Mouse (Mus musculus): ENCODE data around the gene Tmem79.

GRCm38 (mm10) chr3:88287110-88287509, 48.8 kb downstream of the Tmem79 start, which contains the start of gene Gm38392:
- TF ChIP-seq CTCF (IDR thresholded peaks at IDR 0.05; ENCODE audit: low read depth, low read length) (no peak), EP300 (IDR thresholded peaks at IDR 0.05; ENCODE audit: insufficient read depth, low read depth, low read length) (no peak), POLR2A (IDR thresholded peaks at IDR 0.05; ENCODE audit: insufficient read depth, low read length) (no peak)
